Mouse (Mus musculus) lung, adult 2 months (tissue): ENCODE results near the gene Grn. TPM values are rescaled to one million over a fixed set of nuclear protein-coding genes. Genes with fewer than 3 reads are reported as not detected.

Source experiments
- DNase-seq: peaks from one replicate; pipeline ENCODE4 v3.0.0; 2022
- H3K4me1 ChIP-seq: fragments of 200-500 bp; 2 replicates; pipeline ENCODE4 v1.6.1; 2011; ENCODE audit warnings: low read length; ENCODE audit not compliant: control insufficient read depth, insufficient read depth
- H3K4me3 ChIP-seq: fragments of 200-500 bp; replicated peaks from 2 replicates; pipeline ENCODE3; 2011; ENCODE audit warnings: low read depth, mild to moderate bottlenecking, control low read depth, low read length; ENCODE audit errors: extremely low read depth
- CTCF ChIP-seq: fragments of 200-500 bp; IDR thresholded peaks from 2 replicates; pipeline ENCODE4 v1.5.1; 2011; ENCODE audit warnings: mild to moderate bottlenecking, low read length, control low read depth; ENCODE audit not compliant: insufficient read depth
- POLR2A ChIP-seq: fragments of 200-500 bp; IDR thresholded peaks from 2 replicates; pipeline ENCODE4 v1.6.1; 2011; ENCODE audit warnings: low read depth, mild to moderate bottlenecking, control low read depth, low read length, borderline replicate concordance; ENCODE audit errors: extremely low read depth
- WGBS: fragments of 180-500 bp; shearing (Covaris S2); methylation state at CpG from one replicate; pipeline ENCODE4 v1.1.7; 2018; 5-methylcytosine and 5-hydroxymethylcytosine counted together
- polyA plus RNA-seq: library from polyadenylated mRNA; depleted of rRNA; stranded (reverse); fragments of >200 nt; gene quantifications from 2 replicates; pipeline ENCODE4 v1.2.3, GENCODE M21; 2012

Gene Grn
- polyA plus RNA-seq, 1 experiment, result 257 TPM

- 88% methylated on average over 14 of the region's 14 CpGs for WGBS
- TF ChIP-seq CTCF, result no peak
- no peak for TF ChIP-seq POLR2A
- no peak overlapping the region for H3K4me3 ChIP-seq
- DNase-seq, result no peak
- no peaks in the 10 kb centered on the region for H3K4me1 ChIP-seq
These were observed 9.3 kb downstream of the Grn start for GRCm38 (mm10) chr11:102439093-102440082.

- no peaks in the 10 kb centered on the region for H3K4me1 ChIP-seq
- TF ChIP-seq CTCF (no peak), POLR2A (no peak)
- DNase-seq, result no peak
- no peak overlapping the region for H3K4me3 ChIP-seq
- 80% methylated on average over 8 of the region's 8 CpGs for WGBS
These were observed 10.1 kb downstream of the Grn start for GRCm38 (mm10) chr11:102440255-102440654.

GRCm38 (mm10) chr11:102441434-102441833, 11.3 kb downstream of the Grn start:
- DNase-seq, result no peak
- Histone ChIP-seq H3K4me1 (peaks cover 11% of the 10 kb centered on the region), H3K4me3 (no peak overlapping the region)
- TF ChIP-seq POLR2A, result no peak
- TF ChIP-seq CTCF, result no peak
- WGBS, result 76% methylated on average over 3 of the region's 3 CpGs

DNA sequence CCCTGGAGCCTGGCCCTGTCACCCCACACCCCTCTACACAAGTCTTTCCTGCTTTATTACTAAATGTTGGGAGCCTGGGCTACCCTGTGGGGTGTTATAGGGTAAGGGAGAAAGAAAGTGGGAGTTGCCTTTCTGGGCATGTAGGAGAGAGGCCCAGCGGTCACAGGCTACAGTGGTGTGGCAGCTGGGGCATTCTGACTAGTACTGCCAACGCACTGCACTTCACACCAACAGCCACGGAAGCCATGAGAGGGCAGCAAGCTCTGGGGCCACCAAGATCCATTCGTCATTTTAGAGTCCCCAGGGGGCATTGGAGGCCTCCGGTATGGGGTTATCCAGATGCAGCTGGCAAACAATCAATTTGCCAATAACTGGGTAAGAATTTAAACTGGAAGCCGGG, 12.0 kb downstream of the Grn start:
- DNase-seq, result no peak
- WGBS, result 88% methylated on average over 6 of the region's 6 CpGs
- H3K4me1 ChIP-seq, result peaks cover 11% of the 10 kb centered on the region
- TF ChIP-seq POLR2A (no peak), CTCF (no peak)
- no peak overlapping the region for H3K4me3 ChIP-seq

- DNase-seq, result no peak
- WGBS, result 65% methylated on average over 12 of the region's 12 CpGs
- Histone ChIP-seq H3K4me1 (peaks cover 11% of the 10 kb centered on the region), H3K4me3 (no peak overlapping the region)
- TF ChIP-seq CTCF, result no peak
- no peak for TF ChIP-seq POLR2A
These were observed 13.6 kb downstream of the Grn start for GRCm38 (mm10) chr11:102443740-102444139.

GRCm38 (mm10) chr11:102444321-102444720, 14.2 kb downstream of the Grn start:
- H3K4me1 ChIP-seq, result peaks cover 11% of the 10 kb centered on the region
- no peak for TF ChIP-seq CTCF
- TF ChIP-seq POLR2A, result no peak
- DNase-seq, result no peak
- H3K4me3 ChIP-seq, result no peak overlapping the region
- 63% methylated on average over 3 of the region's 3 CpGs for WGBS

DNA sequence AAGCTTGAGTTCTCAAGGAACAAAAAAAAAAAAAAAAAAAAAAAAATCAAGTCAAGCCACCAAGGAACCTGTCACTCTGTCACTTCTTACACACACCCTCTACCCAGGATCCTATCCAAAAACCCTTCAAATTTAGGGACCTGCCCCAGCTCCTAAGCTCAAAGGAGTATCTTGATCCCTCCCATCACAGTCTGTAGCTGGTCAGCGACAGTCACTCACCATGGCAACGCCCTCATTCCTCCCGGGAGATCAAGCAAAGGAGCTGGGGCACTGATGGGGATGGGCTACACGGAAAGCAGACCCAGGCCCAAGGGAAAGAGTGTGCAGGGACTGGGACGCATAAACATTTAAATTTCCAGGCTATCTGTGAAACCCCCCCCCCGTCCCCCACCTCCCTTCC, 14.7 kb downstream of the Grn start:
- TF ChIP-seq POLR2A (no peak), CTCF (no peak)
- Histone ChIP-seq H3K4me3 (no peak overlapping the region), H3K4me1 (peaks cover 11% of the 10 kb centered on the region)
- 45% methylated on average over 6 of the region's 6 CpGs for WGBS
- no peak for DNase-seq

DNA sequence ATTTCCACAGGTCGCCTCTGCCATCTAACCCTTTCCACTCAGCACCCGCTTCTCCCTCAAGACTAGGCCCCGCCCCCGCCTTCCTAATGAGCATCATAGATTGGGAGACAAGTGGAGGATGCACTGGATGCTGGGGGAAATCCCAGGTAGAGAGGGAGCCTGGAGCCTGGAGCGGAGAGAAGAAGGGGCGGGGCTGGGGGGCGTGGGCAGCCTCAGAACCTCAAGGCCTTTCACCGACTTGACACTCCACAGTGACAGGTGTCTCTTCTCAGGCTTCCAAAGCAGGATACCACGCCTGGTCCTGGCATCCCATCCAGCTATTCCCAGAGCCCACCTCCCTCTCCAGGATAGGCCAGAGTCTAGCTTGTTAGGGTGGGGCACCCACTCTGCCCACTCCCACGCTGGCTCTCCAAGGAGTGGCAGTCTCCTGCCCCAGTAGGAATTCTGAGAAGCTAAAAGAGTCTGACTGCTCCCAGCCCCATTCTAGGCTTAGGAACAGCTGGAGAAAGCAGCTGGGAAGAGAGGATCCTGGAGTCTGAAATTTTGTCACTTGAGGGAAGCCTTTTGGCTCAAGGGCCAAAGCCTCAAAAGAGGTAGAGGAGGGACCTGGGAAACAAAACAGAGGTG, 15.3 kb downstream of the Grn start:
- 34% methylated on average over 10 of the region's 10 CpGs for WGBS
- no peak overlapping the region for H3K4me3 ChIP-seq
- DNase-seq, result no peak
- peaks cover 11% of the 10 kb centered on the region for H3K4me1 ChIP-seq
- TF ChIP-seq POLR2A (no peak), CTCF (no peak)

DNA sequence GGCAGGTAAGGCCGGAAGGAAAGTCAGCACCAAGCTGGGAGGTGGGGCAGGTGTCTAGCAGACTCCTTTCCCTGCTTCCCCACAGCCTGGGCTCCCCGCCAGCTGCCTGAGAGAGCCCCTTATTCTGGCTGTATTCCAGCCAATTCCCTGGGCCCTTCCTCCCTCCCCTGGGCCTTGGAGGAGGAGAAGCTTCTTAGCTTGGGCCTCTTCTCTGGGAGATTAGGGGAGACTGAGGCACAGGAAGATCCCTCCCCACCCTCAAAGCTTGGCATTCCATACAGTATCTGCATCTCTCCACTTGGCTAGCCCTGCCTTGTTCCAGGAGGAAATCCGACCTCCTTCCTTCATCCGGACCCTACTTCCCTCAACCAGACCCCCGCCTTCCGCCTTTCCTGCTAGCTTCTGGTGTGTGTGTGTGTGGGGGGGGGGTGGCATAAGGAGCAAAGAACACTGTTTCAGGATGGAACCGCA, 15.8 kb downstream of the Grn start:
- no peak overlapping the region for H3K4me3 ChIP-seq
- peaks cover 11% of the 10 kb centered on the region for H3K4me1 ChIP-seq
- 10% methylated on average over 7 of the region's 7 CpGs for WGBS
- TF ChIP-seq POLR2A (no peak), CTCF (no peak)
- DNase-seq, result no peak
